Mouse (Mus musculus) Patski (cell line): Measurements from ENCODE around the gene Rnf114. TPM values are rescaled to one million over a fixed set of nuclear protein-coding genes. Genes with fewer than 3 reads are reported as not detected.

Source experiments
- ATAC-seq: fragments of 100-300 bp; one replicate; pipeline ENCODE4 v1.8.0; 2021
- CTCF ChIA-PET: fragments of 350-600 bp; sonication (Branson Sonifier 250); formaldehyde crosslinking; loops from one replicate; lab custom pipeline; 2022; ENCODE audit warnings: inconsistent platforms; lab: Charles Lee
- POLR2A ChIA-PET: fragments of 350-600 bp; sonication (Branson Sonifier 250); formaldehyde crosslinking; loops from one replicate; lab custom pipeline; 2022; ENCODE audit warnings: antibody characterized with exemption, inconsistent platforms; lab: Charles Lee
- DNase-seq: peaks from one replicate; pipeline ENCODE4 v3.0.0-alpha.2; 2011; ENCODE audit warnings: low read depth, low spot score
- H3K27me3 ChIP-seq: fragments of 371-371 bp; one replicate; pipeline ENCODE4 v1.5.1; 2021
- CTCF ChIP-seq: fragments of 100-300 bp; IDR thresholded peaks from one replicate; pipeline ENCODE4 v1.5.1; 2021
- in situ Hi-C: fragments of 300-500 bp; cut with MboI; formaldehyde crosslinking; loops from 3 replicates; pipeline ENCODE4 v1.11.1; 2018; ENCODE audit warnings: low pct_unique_long_range_greater_than_20kb, mixed read lengths
- polyA plus RNA-seq: library from polyadenylated mRNA; unstranded; gene quantifications from one replicate; pipeline ENCODE4 v1.2.3, GENCODE M21; 2021

Rnf114 gene
- polyA plus RNA-seq, 1 experiment from 2014 or later, result 69.4 TPM

- ChIA-PET CTCF (interaction anchor here (1.1 to 2.6 kb wide), 4 partner anchors 10 to 20 kb away, joined by 3 to 8 read pairs (median 4); partner anchors contain the start of genes Rnf114 and Spata2), POLR2A (no interaction called here)
- in situ Hi-C loops, result no loop called here
- TF ChIP-seq CTCF, result no peak
- DNase-seq (no peak), ATAC-seq (no peak)
- H3K27me3 ChIP-seq, result no peaks in the 10 kb centered on the region
Measured at GRCm38 (mm10) chr2:167512970-167513369, 20.5 kb downstream of the Rnf114 start.

GRCm38 (mm10) chr2:167514641-167515040 is 22.2 kb downstream of the Rnf114 start:
- ChIA-PET CTCF (no interaction called here), POLR2A (no interaction called here)
- no peak for ATAC-seq

DNA sequence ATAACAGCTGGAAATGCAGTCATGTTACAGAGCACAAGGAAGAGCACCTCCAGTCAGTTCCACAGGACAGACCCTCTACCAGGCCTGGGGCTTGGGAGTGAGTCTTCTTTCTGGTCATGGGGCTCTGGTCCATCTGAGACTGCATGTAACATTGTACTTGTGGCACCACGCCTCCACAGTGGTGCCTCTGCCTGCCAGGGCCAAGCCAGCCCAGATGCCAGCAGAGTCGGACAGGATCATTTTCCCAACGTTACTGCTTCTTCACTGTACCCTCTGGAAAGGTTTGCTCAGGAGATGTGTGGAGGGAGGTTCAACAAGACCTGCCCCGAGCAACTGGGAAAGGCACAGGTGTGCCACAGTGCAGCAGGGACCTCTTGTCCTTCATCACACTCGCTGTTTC is 23.2 kb downstream of the Rnf114 start:
- DNase-seq (no peak), ATAC-seq (no peak)
- ChIA-PET CTCF (no interaction called here), POLR2A (no interaction called here)
- no peak for TF ChIP-seq CTCF
- in situ Hi-C loops, result no loop called here
- H3K27me3 ChIP-seq, result no peaks in the 10 kb centered on the region

More at GRCm38 (mm10) chr2:167514641-167515040, 22.2 kb downstream of the Rnf114 start:
- DNase-seq, result no peak
- in situ Hi-C loops, result no loop called here
- no peaks in the 10 kb centered on the region for H3K27me3 ChIP-seq
- no peak for TF ChIP-seq CTCF

- DNase-seq (no peak), ATAC-seq (no peak)
- in situ Hi-C loops, result no loop called here
- ChIA-PET CTCF (interaction anchor here (1.5 kb wide), 1 partner anchor 99 kb away, joined by 3 read pairs; no protein-coding TSS in a partner anchor), POLR2A (no interaction called here)
- H3K27me3 ChIP-seq, result no peaks in the 10 kb centered on the region
- TF ChIP-seq CTCF, result no peak
Measured at GRCm38 (mm10) chr2:167519606-167520252, 27.3 kb downstream of the Rnf114 start.

GRCm38 (mm10) chr2:167528278-167528677 is 35.8 kb downstream of the Rnf114 start:
- TF ChIP-seq CTCF, result peak; percentile 48
- H3K27me3 ChIP-seq, result no peaks in the 10 kb centered on the region
- ChIA-PET POLR2A (interaction anchor here (0.6 to 0.7 kb wide), 2 partner anchors 98 to 359 kb away, joined by 3 read pairs; no protein-coding TSS in a partner anchor), CTCF (interaction anchor here (1.2 kb wide), 1 partner anchor 77 kb away, joined by 3 read pairs; no protein-coding TSS in a partner anchor)
- ATAC-seq, result no peak
- DNase-seq, result no peak
- in situ Hi-C loops, result no loop called here

DNA sequence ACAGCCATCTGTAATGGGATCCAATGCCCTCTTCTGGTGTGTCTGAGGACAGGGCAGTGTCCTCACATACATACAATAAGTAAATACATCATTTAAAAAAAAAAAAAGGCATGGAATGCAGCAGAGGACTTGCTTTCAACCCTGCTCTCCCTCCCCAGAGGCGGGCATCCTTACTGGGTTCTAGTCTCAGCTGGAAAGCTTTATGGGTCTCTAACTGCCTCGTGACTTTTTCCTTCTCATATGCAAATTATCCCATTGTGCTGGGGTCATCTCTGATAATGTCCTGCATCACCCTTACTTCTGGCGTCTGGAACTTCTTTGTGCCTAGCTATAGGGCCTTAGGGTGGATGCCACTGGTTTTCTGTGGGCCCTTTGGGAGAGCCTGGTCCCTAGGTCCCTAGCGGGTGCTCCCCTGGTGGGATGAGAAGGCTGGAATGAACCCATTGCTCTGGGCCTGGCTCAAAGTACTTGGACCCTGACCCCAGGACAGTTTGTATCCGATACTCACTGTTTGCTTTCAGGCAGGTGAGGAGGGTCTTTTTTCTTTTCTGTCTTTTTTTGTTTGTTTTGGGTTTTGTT is 37.6 kb downstream of the Rnf114 start:
- ChIA-PET POLR2A (no interaction called here), CTCF (interaction anchor here (1.3 to 11.6 kb wide), 2 partner anchors 75 to 365 kb away, joined by 4 to 105 read pairs; no protein-coding TSS in a partner anchor)
- ATAC-seq, result no peak
- TF ChIP-seq CTCF, result no peak
- no peak for DNase-seq
- no peaks in the 10 kb centered on the region for H3K27me3 ChIP-seq
- in situ Hi-C loops, result loop anchor here (5.0 kb wide), 3 partner anchors 72 to 367 kb away; no protein-coding TSS in a partner anchor

- TF ChIP-seq CTCF, result no peak
- ATAC-seq, result no peak
Measured at GRCm38 (mm10) chr2:167530536-167530935, 38.1 kb downstream of the Rnf114 start.

DNA sequence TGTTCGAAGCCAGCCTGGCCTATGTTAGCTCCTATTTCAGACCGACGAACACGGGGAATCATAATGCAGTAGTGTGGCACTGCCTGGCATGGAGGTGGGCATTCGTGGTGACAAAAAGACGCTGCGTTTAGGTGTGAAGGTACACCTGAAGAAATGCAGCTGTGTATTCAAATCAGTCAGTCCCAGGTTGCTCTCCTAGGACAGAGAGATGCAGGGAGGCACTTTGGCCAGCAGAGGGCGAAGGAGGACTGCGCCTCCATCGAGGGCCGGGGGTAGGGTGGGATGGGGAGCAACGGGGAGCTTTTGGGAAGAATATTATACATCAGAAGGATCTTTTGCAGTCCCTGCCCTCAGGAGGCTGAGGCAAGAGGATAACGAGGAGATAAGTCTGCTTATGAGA is 39.7 kb downstream of the Rnf114 start:
- in situ Hi-C loops, result loop anchor here (5.0 kb wide), 3 partner anchors 70 to 365 kb away; no protein-coding TSS in a partner anchor
- no peaks in the 10 kb centered on the region for H3K27me3 ChIP-seq
- DNase-seq, result no peak
- no peak for ATAC-seq
- TF ChIP-seq CTCF, result no peak
- ChIA-PET POLR2A (interaction anchor here (1.0 to 1.7 kb wide), 2 partner anchors 73 to 86 kb away, joined by 4 to 6 read pairs; no protein-coding TSS in a partner anchor), CTCF (interaction anchor here (0.9 to 11.6 kb wide), 14 partner anchors 9 to 153 kb away, joined by 3 to 105 read pairs (median 4); no protein-coding TSS in a partner anchor)

More at GRCm38 (mm10) chr2:167530536-167530935, 38.1 kb downstream of the Rnf114 start:
- no peaks in the 10 kb centered on the region for H3K27me3 ChIP-seq
- POLR2A ChIA-PET, result no interaction called here
- in situ Hi-C loops, result loop anchor here (5.0 kb wide), 3 partner anchors 72 to 367 kb away; no protein-coding TSS in a partner anchor
- DNase-seq, result no peak
- CTCF ChIA-PET, result interaction anchor here (1.3 to 11.6 kb wide), 3 partner anchors 74 to 365 kb away, joined by 4 to 105 read pairs (median 4); no protein-coding TSS in a partner anchor

DNA sequence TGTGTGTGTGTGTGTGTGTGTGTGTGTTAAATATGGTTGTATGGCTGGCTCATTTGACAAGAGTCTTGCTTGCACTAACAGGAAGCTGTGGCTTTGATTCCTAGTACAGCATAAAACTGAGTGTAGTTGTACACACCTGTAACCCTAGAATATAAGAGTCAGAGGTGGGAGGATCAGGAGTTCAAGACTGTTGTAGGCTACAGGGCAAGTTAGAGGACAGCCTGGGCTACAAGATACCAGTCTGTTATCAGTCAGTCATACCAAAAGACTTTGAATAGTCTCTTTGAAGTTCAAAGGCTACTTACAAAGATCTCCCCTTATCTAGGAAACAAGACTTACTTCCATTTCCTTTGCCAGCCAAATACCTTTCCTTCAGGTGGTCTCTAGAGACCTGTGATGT is 41.4 kb downstream of the Rnf114 start:
- ChIA-PET POLR2A (interaction anchor here (0.6 to 1.1 kb wide), 2 partner anchors 12 to 16 kb away, joined by 3 read pairs; no protein-coding TSS in a partner anchor), CTCF (interaction anchor here (1.0 to 11.6 kb wide), 6 partner anchors 9 to 362 kb away, joined by 3 to 105 read pairs (median 3); no protein-coding TSS in a partner anchor)
- DNase-seq (no peak), ATAC-seq (no peak)
- in situ Hi-C loops, result loop anchor here (5.0 kb wide), 3 partner anchors 68 to 363 kb away; no protein-coding TSS in a partner anchor
- H3K27me3 ChIP-seq, result no peaks in the 10 kb centered on the region
- TF ChIP-seq CTCF, result no peak

DNA sequence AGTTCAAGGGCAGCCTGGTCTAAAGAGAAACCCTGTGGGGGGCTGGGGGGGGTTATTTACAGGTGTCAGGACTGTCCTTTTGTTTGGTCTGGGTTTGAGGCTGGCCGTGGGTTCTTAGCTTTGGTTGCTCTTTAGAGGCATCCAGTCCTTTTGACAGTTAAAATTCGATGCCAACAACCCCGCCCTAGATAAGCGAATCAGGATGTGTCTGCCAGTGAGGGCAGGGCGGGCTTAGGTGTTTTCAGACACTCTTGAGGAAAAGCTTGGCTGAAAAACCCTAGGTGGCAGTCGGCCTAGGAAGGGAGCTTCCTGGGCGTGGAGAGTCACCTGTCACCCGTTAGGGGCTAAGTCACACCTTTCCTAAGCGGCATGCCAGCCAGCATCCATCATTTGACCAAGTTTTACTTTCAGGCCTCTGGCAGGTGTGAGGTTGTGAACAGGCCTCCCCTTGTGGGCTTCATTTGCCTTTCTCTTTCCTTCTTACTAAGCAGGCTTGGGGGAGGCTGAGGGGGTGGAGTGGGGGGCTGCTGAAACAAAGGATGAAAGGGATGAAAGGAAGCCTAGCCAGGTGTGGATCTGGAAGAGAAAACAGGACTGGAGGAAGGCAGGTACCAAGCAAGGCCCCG is 44.0 kb downstream of the Rnf114 start:
- CTCF ChIA-PET, result interaction anchor here (2.8 to 11.6 kb wide), 2 partner anchors 64 to 68 kb away, joined by 7 to 105 read pairs; no protein-coding TSS in a partner anchor
- no peaks in the 10 kb centered on the region for H3K27me3 ChIP-seq
- ATAC-seq (no peak), DNase-seq (no peak)
- POLR2A ChIA-PET, result interaction anchor here (1.1 kb wide), 1 partner anchor 69 kb away, joined by 3 read pairs; no protein-coding TSS in a partner anchor
- TF ChIP-seq CTCF, result no peak
- in situ Hi-C loops, result no loop called here
